Mouse (Mus musculus): ENCODE results near the gene Tmem269. TPM values are rescaled to one million over a fixed set of nuclear protein-coding genes. Genes with fewer than 3 reads are reported as not detected.

The Tmem269 gene
- polyA plus RNA-seq, 1 experiment = 1.2 TPM

DNA sequence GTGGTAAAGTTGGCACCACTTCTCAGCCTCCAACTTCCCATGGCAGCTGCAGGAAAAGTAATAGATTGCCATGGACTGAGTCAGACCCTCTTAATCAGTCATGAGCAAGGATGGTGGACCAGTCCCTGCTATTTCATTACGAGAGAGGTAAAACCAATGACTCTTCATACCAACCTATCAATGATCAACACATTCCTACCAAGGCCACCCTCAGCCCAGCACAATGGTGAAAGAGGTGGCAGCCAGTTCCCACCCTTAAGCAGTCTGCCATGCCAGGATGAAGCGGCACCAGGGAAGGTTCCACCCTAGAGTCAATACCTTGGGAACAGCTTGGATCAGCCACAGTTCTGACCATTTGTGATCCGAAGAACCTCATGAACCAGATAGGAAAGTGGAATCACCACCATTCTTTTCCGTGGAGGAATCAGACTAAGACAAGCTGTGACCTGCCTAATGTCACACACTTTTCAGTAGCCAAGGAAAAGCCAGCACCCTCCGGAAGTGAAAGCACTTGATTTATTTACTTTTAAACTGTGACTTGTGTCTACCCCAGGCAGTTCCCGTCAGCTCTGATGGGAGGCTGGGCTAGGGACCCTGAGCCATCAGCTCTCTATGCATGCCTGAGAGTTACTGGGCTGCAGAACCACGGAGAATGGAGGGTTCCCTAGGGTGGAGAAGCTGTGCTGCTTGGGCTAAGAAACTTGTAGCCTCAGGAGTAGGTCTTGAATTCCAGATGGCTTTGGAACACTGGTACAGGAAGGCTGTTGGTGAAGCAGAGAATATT, 34.2 kb upstream of the Tmem269 start:
- no peak overlapping the region for H3K27ac ChIP-seq (ENCODE audit: insufficient read depth, low read length)
- H3K4me3 ChIP-seq (ENCODE audit: insufficient read depth, low read length) = no peak overlapping the region
- TF ChIP-seq CTCF (IDR thresholded peaks at IDR 0.05; ENCODE audit: extremely low read depth, insufficient read depth, low read length) = no peak
- TF ChIP-seq POLR2A (IDR thresholded peaks at IDR 0.05; ENCODE audit: extremely low read depth, insufficient read depth, low read length) = no peak
- H3K4me1 ChIP-seq (ENCODE audit: control insufficient read depth, insufficient read depth, low read length) = peaks cover 5% of the 10 kb centered on the region; the same call in 1 of the 2 replicates

- Histone ChIP-seq H3K4me3 (ENCODE audit: insufficient read depth, low read length) (no peak overlapping the region), H3K4me1 (ENCODE audit: control insufficient read depth, insufficient read depth, low read length) (peaks cover 3% of the 10 kb centered on the region; the same call in 1 of the 2 replicates), H3K27ac (ENCODE audit: insufficient read depth, low read length) (no peak overlapping the region)
- no peak for TF ChIP-seq POLR2A (IDR thresholded peaks at IDR 0.05; ENCODE audit: extremely low read depth, insufficient read depth, low read length)
- no peak for TF ChIP-seq CTCF (IDR thresholded peaks at IDR 0.05; ENCODE audit: extremely low read depth, insufficient read depth, low read length)
Observed at GRCm38 (mm10) chr4:119248407-119248965, 30.5 kb upstream of the Tmem269 start.

DNA sequence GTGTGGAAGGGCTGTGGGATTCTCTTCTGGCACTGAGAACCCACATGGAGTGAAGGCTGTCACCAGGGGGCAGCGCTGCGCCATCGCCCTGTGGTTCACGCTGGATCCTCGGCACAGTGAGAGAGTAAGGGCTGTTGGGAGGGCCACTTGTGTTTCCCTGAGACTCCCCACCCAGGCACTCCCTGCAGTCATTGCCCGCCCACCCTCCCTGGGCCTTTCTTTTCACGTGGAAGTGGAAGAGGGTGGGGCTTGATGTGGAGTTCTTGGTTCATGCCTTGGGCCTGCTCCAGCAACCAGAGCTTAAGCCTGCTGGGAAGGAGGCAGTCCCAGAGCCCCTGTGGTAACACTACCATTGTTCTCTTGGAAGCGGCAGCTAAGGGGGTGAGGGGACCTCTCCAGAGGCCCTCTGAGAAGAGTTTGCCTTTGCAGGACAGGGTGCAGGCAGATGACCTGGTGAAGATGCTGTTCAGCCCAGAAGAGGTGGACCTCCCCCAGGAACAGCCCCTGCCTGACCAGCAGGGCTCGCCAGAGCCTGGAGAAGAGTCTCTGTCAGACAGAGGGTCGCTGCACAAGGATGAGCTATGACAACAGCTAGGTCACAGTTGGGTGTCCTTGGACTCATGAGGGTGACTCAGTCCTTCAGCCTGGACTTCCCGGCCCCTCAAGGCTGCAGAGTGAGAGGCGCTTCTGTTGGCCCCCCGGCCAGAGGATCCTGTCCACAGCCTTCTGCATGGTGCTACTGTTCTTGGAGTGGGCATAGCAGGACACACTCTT, 29.6 kb upstream of the Tmem269 start:
- no peak for TF ChIP-seq POLR2A (IDR thresholded peaks at IDR 0.05; ENCODE audit: extremely low read depth, insufficient read depth, low read length)
- peak; percentile 84 for TF ChIP-seq CTCF (IDR thresholded peaks at IDR 0.05; ENCODE audit: extremely low read depth, insufficient read depth, low read length)
- H3K4me3 ChIP-seq (ENCODE audit: insufficient read depth, low read length) = no peak overlapping the region
- H3K4me1 ChIP-seq (ENCODE audit: control insufficient read depth, insufficient read depth, low read length) = peaks cover 3% of the 10 kb centered on the region; the same call in 1 of the 2 replicates
- H3K27ac ChIP-seq (ENCODE audit: insufficient read depth, low read length) = no peak overlapping the region

GRCm38 (mm10) chr4:119246688-119247225, 28.7 kb upstream of the Tmem269 start:
- Histone ChIP-seq H3K4me1 (ENCODE audit: control insufficient read depth, insufficient read depth, low read length) (peaks cover 7% of the 10 kb centered on the region; the same call in 1 of the 2 replicates), H3K27ac (ENCODE audit: insufficient read depth, low read length) (no peak overlapping the region), H3K4me3 (ENCODE audit: insufficient read depth, low read length) (no peak overlapping the region)
- TF ChIP-seq POLR2A (IDR thresholded peaks at IDR 0.05; ENCODE audit: extremely low read depth, insufficient read depth, low read length) (no peak), CTCF (IDR thresholded peaks at IDR 0.05; ENCODE audit: extremely low read depth, insufficient read depth, low read length) (no peak)

DNA sequence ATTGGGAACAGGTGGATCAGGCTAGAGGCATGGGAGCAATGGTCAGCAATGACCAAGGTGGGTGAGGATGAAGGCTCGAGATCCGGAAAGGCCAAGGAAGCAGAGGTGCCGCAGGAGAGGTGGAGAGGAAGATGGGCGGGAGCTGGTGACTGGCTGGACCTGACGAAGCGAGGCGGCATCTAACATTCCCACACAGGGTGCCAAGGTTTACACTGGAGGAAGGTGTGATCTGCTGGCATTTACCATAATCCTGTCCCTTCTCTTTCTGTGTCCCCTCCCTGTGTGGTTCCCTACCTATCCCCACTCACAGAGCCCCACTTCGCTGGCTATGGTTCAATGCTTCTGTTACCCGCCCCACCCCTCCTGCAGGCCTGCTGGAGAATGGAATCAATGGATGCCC, 27.9 kb upstream of the Tmem269 start:
- Histone ChIP-seq H3K4me1 (ENCODE audit: control insufficient read depth, insufficient read depth, low read length) (peaks cover 8% of the 10 kb centered on the region; the same call in 1 of the 2 replicates), H3K27ac (ENCODE audit: insufficient read depth, low read length) (no peak overlapping the region), H3K4me3 (ENCODE audit: insufficient read depth, low read length) (no peak overlapping the region)
- TF ChIP-seq POLR2A (IDR thresholded peaks at IDR 0.05; ENCODE audit: extremely low read depth, insufficient read depth, low read length) = no peak
- TF ChIP-seq CTCF (IDR thresholded peaks at IDR 0.05; ENCODE audit: extremely low read depth, insufficient read depth, low read length) = no peak

DNA sequence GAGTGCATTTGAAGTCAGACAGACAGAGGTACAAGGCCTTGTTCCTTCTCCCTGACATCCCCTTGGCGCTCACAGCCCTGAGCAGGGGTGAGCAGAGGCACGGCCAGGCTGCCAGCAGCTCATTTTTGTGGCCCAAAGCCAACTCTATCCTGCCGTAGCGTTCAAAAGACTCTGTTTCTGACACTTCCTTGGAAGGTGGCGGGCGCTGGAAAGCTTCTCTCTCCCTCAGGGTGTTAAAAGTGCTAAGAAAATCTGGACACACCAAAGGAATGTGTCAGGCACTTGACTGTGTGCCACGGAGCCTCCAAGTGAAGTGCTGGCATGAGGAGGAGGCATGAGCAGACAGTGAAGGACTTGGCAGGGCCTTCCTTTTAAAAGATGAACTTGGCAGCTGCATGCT, 27.5 kb upstream of the Tmem269 start:
- Histone ChIP-seq H3K4me3 (ENCODE audit: insufficient read depth, low read length) (no peak overlapping the region), H3K27ac (ENCODE audit: insufficient read depth, low read length) (no peak overlapping the region), H3K4me1 (ENCODE audit: control insufficient read depth, insufficient read depth, low read length) (peaks cover 8% of the 10 kb centered on the region; the same call in 1 of the 2 replicates)
- TF ChIP-seq CTCF (IDR thresholded peaks at IDR 0.05; ENCODE audit: extremely low read depth, insufficient read depth, low read length) = no peak
- no peak for TF ChIP-seq POLR2A (IDR thresholded peaks at IDR 0.05; ENCODE audit: extremely low read depth, insufficient read depth, low read length)

DNA sequence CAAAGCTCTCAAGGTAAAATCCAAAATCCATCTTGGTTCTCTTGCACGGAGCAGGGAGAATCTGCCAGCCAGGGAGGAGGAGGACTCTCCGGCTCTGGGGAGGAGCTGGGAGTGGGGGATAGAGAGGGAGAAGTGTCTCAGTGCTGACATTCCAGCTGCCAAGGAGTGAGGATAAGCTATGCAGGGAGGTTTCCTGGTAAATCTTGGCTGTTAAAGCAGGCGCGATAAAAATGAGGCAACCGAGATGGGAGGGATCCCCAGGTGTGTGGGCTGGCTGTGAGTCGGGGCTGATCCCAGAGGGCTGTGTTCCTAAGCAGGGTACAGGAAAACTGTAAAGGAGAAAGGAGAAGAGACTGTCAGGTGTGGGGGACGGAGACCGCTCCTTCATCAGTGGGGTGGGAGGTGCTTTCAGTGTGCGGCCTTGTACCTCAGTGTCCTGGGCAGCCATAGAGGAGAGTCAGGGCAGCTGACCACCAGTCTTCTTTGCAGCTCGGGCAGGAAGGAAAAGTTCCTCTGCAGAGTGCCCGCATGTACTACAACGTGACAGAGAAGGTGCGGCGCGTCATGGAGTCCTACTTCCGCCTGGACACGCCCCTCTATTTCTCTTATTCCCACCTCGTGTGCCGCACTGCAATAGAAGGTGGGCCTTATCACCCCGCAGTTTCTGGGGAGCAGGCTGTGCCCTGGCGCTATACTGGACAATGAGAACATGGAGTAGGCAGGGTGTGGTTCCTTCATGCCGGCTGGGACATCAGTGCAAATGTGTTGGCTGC, 26.6 kb upstream of the Tmem269 start:
- TF ChIP-seq POLR2A (IDR thresholded peaks at IDR 0.05; ENCODE audit: extremely low read depth, insufficient read depth, low read length) (no peak), CTCF (IDR thresholded peaks at IDR 0.05; ENCODE audit: extremely low read depth, insufficient read depth, low read length) (no peak)
- no peak overlapping the region for H3K4me3 ChIP-seq (ENCODE audit: insufficient read depth, low read length)

DNA sequence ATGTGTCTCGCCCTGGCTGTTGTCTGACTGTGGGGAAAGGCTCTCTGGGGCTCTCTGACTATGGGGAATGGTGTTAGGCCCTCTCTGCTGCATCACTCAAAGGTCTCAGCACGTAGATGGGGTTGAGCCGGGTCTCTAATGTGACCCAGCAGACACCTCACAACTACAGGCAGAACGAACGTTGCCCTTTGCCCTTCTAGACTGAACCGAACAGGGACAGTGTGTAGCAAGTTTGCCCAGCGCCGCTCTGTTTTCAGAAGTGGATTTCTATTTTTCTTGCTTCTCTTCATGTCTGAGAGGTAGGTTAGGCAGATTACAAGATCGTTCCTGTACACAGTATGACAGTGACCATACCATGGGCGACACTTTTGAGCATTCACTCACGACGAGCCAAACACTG, 24.6 kb upstream of the Tmem269 start:
- Histone ChIP-seq H3K27ac (ENCODE audit: insufficient read depth, low read length) (no peak overlapping the region), H3K4me3 (ENCODE audit: insufficient read depth, low read length) (no peak overlapping the region), H3K4me1 (ENCODE audit: control insufficient read depth, insufficient read depth, low read length) (peaks cover 8% of the 10 kb centered on the region; the same call in 1 of the 2 replicates)
- TF ChIP-seq CTCF (IDR thresholded peaks at IDR 0.05; ENCODE audit: extremely low read depth, insufficient read depth, low read length) (no peak), POLR2A (IDR thresholded peaks at IDR 0.05; ENCODE audit: extremely low read depth, insufficient read depth, low read length) (no peak)

More for the DNA sequence above, 26.6 kb upstream of the Tmem269 start:
- Histone ChIP-seq H3K4me1 (ENCODE audit: control insufficient read depth, insufficient read depth, low read length) (peaks cover 8% of the 10 kb centered on the region; the same call in 1 of the 2 replicates), H3K27ac (ENCODE audit: insufficient read depth, low read length) (no peak overlapping the region)
